Mouse (Mus musculus): ENCODE measurements at regions not wholly inside any gene's neighbourhood (a gene's known extent, or its start where the extent isn't known, plus 50 kb on each side); places are given as distances from the start of the nearest gene placed in this dataset.

GRCm38 (mm10) chr8:31616501-31616900 is 1812.0 kb upstream of the 5930422O12Rik start:
- no peaks in the 10 kb centered on the region for H3K36me3 ChIP-seq (ENCODE audit: control insufficient read depth, insufficient read depth, low read length)
- no peaks in the 10 kb centered on the region for H3K27me3 ChIP-seq (ENCODE audit: control insufficient read depth, insufficient read depth, low read length)
- no peaks in the 10 kb centered on the region for H3K4me1 ChIP-seq (ENCODE audit: control insufficient read depth, insufficient read depth, low read length)
- no peak overlapping the region for H3K9ac ChIP-seq (replicated peaks; ENCODE audit: low read depth, low read length)
- no peaks in the 10 kb centered on the region for H3K9me3 ChIP-seq (ENCODE audit: control insufficient read depth, low read length)
- 89% methylated on average over 2 of the region's 2 CpGs for WGBS
- no peak overlapping the region for H3K27ac ChIP-seq (ENCODE audit: low read depth, low read length)
- no peak overlapping the region for H3K4me2 ChIP-seq (ENCODE audit: low read depth, low read length)
- no peak for ATAC-seq (ENCODE audit: low read depth)
- no peak overlapping the region for H3K4me3 ChIP-seq (ENCODE audit: low read depth, low read length)

- ATAC-seq (ENCODE audit: low read depth), result no peak
- no peaks in the 10 kb centered on the region for H3K27me3 ChIP-seq (ENCODE audit: control insufficient read depth, insufficient read depth, low read length)
- H3K4me1 ChIP-seq (ENCODE audit: control insufficient read depth, insufficient read depth, low read length), result no peaks in the 10 kb centered on the region
- H3K27ac ChIP-seq (ENCODE audit: low read depth, low read length), result no peak overlapping the region
- WGBS, result 69% methylated on average over 2 of the region's 2 CpGs
- no peaks in the 10 kb centered on the region for H3K9me3 ChIP-seq (ENCODE audit: control insufficient read depth, low read length)
- no peak overlapping the region for H3K4me3 ChIP-seq (ENCODE audit: low read depth, low read length)
- no peaks in the 10 kb centered on the region for H3K36me3 ChIP-seq (ENCODE audit: control insufficient read depth, insufficient read depth, low read length)
- no peak overlapping the region for H3K9ac ChIP-seq (replicated peaks; ENCODE audit: low read depth, low read length)
- H3K4me2 ChIP-seq (ENCODE audit: low read depth, low read length), result no peak overlapping the region
These were observed 1800.8 kb upstream of the 5930422O12Rik start for GRCm38 (mm10) chr8:31627708-31628107.

DNA sequence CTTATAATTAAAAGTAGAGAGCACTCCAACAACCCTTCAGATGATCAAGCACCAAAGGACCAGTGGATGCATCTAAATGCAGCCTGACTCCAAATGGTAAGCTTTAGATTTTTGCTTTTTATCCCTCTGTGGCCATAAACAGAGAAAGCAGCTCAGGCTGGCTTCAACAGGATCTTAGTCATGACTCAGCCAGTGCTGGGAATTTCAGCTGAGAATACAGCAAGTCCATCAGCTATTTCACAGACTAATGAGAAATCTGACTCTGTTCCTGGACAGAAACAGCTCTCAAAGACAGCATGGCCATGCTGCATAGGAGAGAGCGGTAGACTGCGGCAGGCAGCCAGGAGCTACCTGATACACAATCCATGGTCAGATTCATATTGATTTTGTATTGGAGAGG is 1800.4 kb upstream of the 5930422O12Rik start:
- Histone ChIP-seq H3K9me3 (ENCODE audit: control insufficient read depth, low read length) (no peaks in the 10 kb centered on the region), H3K4me3 (ENCODE audit: low read depth, low read length) (no peak overlapping the region), H3K36me3 (ENCODE audit: control insufficient read depth, insufficient read depth, low read length) (no peaks in the 10 kb centered on the region), H3K4me2 (ENCODE audit: low read depth, low read length) (no peak overlapping the region), H3K9ac (replicated peaks; ENCODE audit: low read depth, low read length) (0 out of 2 replicates have a peak overlapping the region, but pooled peaks have one; percentile 7), H3K27me3 (ENCODE audit: control insufficient read depth, insufficient read depth, low read length) (no peaks in the 10 kb centered on the region), H3K27ac (ENCODE audit: low read depth, low read length) (no peak overlapping the region), H3K4me1 (ENCODE audit: control insufficient read depth, insufficient read depth, low read length) (no peaks in the 10 kb centered on the region)
- 0 out of 2 replicates have a peak, but pooled peaks have one; percentile 28 for ATAC-seq (ENCODE audit: low read depth)
- 96% methylated on average over 2 of the region's 2 CpGs for WGBS

DNA sequence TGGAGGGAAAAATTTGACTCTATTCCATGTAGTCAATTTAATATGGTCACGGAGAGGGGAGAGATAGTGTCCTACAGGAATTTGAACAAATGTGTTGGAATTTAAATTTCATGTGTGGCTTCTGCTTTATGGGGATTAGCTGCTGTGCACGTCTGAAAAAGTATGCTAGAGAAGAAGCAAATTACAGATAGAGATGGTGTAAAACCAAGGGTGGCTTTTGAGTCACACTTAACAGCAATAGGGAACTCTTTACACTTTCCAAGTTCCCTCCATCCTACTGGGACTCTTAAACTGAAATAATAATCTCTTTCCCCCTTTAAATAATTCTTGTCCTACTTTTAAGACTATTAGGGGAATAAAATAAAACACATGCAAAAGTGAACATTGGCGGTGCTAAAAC is 1790.1 kb upstream of the 5930422O12Rik start:
- H3K36me3 ChIP-seq (ENCODE audit: control insufficient read depth, insufficient read depth, low read length), result no peaks in the 10 kb centered on the region
- no peaks in the 10 kb centered on the region for H3K9me3 ChIP-seq (ENCODE audit: control insufficient read depth, low read length)
- no peak for ATAC-seq (ENCODE audit: low read depth)
- H3K4me2 ChIP-seq (ENCODE audit: low read depth, low read length), result no peak overlapping the region
- no peaks in the 10 kb centered on the region for H3K4me1 ChIP-seq (ENCODE audit: control insufficient read depth, insufficient read depth, low read length)
- no peak overlapping the region for H3K4me3 ChIP-seq (ENCODE audit: low read depth, low read length)
- 80% methylated on average over 3 of the region's 3 CpGs for WGBS
- no peak overlapping the region for H3K27ac ChIP-seq (ENCODE audit: low read depth, low read length)
- H3K9ac ChIP-seq (replicated peaks; ENCODE audit: low read depth, low read length), result no peak overlapping the region
- H3K27me3 ChIP-seq (ENCODE audit: control insufficient read depth, insufficient read depth, low read length), result no peaks in the 10 kb centered on the region

DNA sequence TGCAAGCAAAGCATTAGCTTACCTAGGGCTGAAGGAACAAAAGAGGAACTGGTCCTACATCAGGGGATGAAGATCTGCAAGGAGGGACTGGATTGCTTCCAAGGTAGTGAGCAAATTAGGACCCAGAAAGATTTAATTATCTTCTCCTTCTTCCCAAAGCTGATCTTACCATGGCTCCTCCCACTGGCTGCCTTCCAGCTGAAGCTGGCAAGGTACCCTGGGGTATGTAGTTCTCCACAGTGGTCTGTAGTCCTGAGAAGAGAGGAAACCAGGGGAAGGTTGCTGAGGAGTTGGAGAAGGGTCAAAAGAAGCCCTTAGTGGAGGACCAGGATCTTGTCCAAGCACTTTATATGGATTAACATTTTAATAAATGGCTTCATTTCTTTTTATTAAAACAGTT is 1764.8 kb upstream of the 5930422O12Rik start:
- H3K36me3 ChIP-seq (ENCODE audit: control insufficient read depth, insufficient read depth, low read length), result no peaks in the 10 kb centered on the region
- no peaks in the 10 kb centered on the region for H3K27me3 ChIP-seq (ENCODE audit: control insufficient read depth, insufficient read depth, low read length)
- ATAC-seq (ENCODE audit: low read depth), result no peak

DNA sequence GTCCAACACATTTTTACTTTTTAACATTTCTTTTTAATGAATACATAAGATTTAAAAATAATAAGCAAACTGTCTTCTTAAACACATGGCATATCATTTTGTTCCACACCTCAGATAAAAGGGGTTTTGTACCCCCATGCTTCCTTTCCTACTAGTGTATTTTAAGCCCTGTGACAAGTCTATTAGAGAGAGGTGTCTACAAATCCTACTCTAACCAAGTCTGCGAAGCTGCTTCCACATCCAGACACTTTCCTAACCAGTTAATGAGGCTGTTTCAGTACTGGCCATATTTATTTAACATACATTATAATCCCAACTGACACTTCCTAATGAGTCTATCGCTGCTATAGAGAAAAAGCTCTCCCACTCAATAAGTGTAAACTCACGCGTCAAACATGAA is 1763.0 kb upstream of the 5930422O12Rik start:
- Histone ChIP-seq H3K4me1 (ENCODE audit: control insufficient read depth, insufficient read depth, low read length) (no peaks in the 10 kb centered on the region), H3K27me3 (ENCODE audit: control insufficient read depth, insufficient read depth, low read length) (no peaks in the 10 kb centered on the region), H3K9me3 (ENCODE audit: control insufficient read depth, low read length) (no peaks in the 10 kb centered on the region), H3K36me3 (ENCODE audit: control insufficient read depth, insufficient read depth, low read length) (no peaks in the 10 kb centered on the region), H3K9ac (replicated peaks; ENCODE audit: low read depth, low read length) (no peak overlapping the region), H3K4me2 (ENCODE audit: low read depth, low read length) (no peak overlapping the region), H3K27ac (ENCODE audit: low read depth, low read length) (no peak overlapping the region), H3K4me3 (ENCODE audit: low read depth, low read length) (no peak overlapping the region)
- no peak for ATAC-seq (ENCODE audit: low read depth)
- 76% methylated on average over 4 of the region's 4 CpGs for WGBS

More for the DNA sequence above, 1764.8 kb upstream of the 5930422O12Rik start:
- Histone ChIP-seq H3K9ac (replicated peaks; ENCODE audit: low read depth, low read length) (no peak overlapping the region), H3K27ac (ENCODE audit: low read depth, low read length) (no peak overlapping the region), H3K4me1 (ENCODE audit: control insufficient read depth, insufficient read depth, low read length) (no peaks in the 10 kb centered on the region), H3K4me3 (ENCODE audit: low read depth, low read length) (no peak overlapping the region), H3K9me3 (ENCODE audit: control insufficient read depth, low read length) (no peaks in the 10 kb centered on the region), H3K4me2 (ENCODE audit: low read depth, low read length) (no peak overlapping the region)

DNA sequence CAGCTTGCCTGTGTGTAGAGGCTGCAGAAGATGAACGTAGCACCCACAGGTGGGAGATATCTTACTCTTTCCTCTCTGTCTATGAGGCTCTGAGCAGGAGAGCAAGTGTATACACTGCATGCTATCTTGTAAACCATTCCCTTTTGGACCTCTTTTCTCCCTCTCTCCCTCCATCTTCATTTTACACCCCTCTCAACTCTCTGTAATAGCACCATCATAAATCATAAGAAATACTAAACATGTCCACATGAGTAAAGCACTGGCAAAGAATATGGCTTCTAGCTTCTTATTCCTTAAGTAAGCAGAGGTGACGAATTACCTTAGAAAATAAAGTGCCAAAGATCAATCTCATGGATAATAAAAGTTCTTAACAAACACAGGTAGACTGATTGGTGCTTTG is 1724.3 kb upstream of the 5930422O12Rik start:
- no peaks in the 10 kb centered on the region for H3K4me1 ChIP-seq (ENCODE audit: control insufficient read depth, insufficient read depth, low read length)
- H3K27me3 ChIP-seq (ENCODE audit: control insufficient read depth, insufficient read depth, low read length), result no peaks in the 10 kb centered on the region
- H3K27ac ChIP-seq (ENCODE audit: low read depth, low read length), result no peak overlapping the region
- H3K9me3 ChIP-seq (ENCODE audit: control insufficient read depth, low read length), result no peaks in the 10 kb centered on the region
- no peak overlapping the region for H3K4me2 ChIP-seq (ENCODE audit: low read depth, low read length)
- no peaks in the 10 kb centered on the region for H3K36me3 ChIP-seq (ENCODE audit: control insufficient read depth, insufficient read depth, low read length)
- ATAC-seq (ENCODE audit: low read depth), result no peak
- 63% methylated on average over 2 of the region's 2 CpGs for WGBS
- no peak overlapping the region for H3K4me3 ChIP-seq (ENCODE audit: low read depth, low read length)
- H3K9ac ChIP-seq (replicated peaks; ENCODE audit: low read depth, low read length), result no peak overlapping the region

GRCm38 (mm10) chr8:31713321-31714076 is 1715.0 kb upstream of the 5930422O12Rik start:
- Histone ChIP-seq H3K4me3 (ENCODE audit: low read depth, low read length) (no peak overlapping the region), H3K27ac (ENCODE audit: low read depth, low read length) (no peak overlapping the region), H3K4me2 (ENCODE audit: low read depth, low read length) (no peak overlapping the region), H3K9ac (replicated peaks; ENCODE audit: low read depth, low read length) (no peak overlapping the region), H3K27me3 (ENCODE audit: control insufficient read depth, insufficient read depth, low read length) (no peaks in the 10 kb centered on the region), H3K4me1 (ENCODE audit: control insufficient read depth, insufficient read depth, low read length) (no peaks in the 10 kb centered on the region), H3K36me3 (ENCODE audit: control insufficient read depth, insufficient read depth, low read length) (no peaks in the 10 kb centered on the region), H3K9me3 (ENCODE audit: control insufficient read depth, low read length) (no peaks in the 10 kb centered on the region)
- no peak for ATAC-seq (ENCODE audit: low read depth)
- WGBS, result 83% methylated on average over 15 of the region's 15 CpGs

DNA sequence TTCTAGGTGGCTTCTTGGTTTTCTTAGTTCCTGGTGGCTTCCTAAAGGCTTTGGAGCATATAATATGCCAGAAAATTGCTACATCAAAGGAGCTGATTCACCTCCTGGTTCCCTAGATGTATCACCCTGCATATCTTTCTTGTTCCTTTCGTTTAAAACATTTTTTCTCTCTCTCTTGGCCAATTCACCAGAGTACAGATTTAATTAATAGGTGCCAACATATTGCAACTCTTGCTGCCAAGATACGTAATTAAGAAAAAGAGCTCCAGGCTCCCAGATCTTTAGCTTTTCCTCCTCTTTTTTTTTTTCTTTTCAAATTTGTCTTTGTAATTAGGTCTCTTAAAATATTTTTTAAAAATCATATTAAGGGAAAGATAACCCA is 1714.4 kb upstream of the 5930422O12Rik start:
- no peaks in the 10 kb centered on the region for H3K9me3 ChIP-seq (ENCODE audit: control insufficient read depth, low read length)
- H3K36me3 ChIP-seq (ENCODE audit: control insufficient read depth, insufficient read depth, low read length), result no peaks in the 10 kb centered on the region
- no peaks in the 10 kb centered on the region for H3K27me3 ChIP-seq (ENCODE audit: control insufficient read depth, insufficient read depth, low read length)
- no peak overlapping the region for H3K4me3 ChIP-seq (ENCODE audit: low read depth, low read length)
- ATAC-seq (ENCODE audit: low read depth), result no peak
- H3K4me2 ChIP-seq (ENCODE audit: low read depth, low read length), result no peak overlapping the region
- H3K9ac ChIP-seq (replicated peaks; ENCODE audit: low read depth, low read length), result no peak overlapping the region
- no peaks in the 10 kb centered on the region for H3K4me1 ChIP-seq (ENCODE audit: control insufficient read depth, insufficient read depth, low read length)
- WGBS, result 68% methylated on average over 2 of the region's 2 CpGs
- H3K27ac ChIP-seq (ENCODE audit: low read depth, low read length), result no peak overlapping the region
